Mouse (Mus musculus): ENCODE results near the gene Psmd11. TPM values are rescaled to one million over a fixed set of nuclear protein-coding genes. Genes with fewer than 3 reads are reported as not detected.
A peak's percentile ranks its signal among the peaks of the same experiment; 100 is the strongest.
"Not testable (repeated sequence)": the region's sequence is repeated elsewhere in the genome, so short reads cannot be mapped to it uniquely, and the experiment has no call there.

The Psmd11 gene
- polyA plus RNA-seq, 1 experiment from 2014 or later, result 252 TPM

GRCm38 (mm10) chr11:80429500-80430166 is 1.2 kb downstream of the Psmd11 start:
- peak overlapping the region; percentile 87 for H3K9ac ChIP-seq
- ATAC-seq (ENCODE audit: insufficient read depth, low FRiP score, low read depth), result no peak
- peaks cover 4% of the 10 kb centered on the region; the same call in 1 of the 2 replicates for H3K4me1 ChIP-seq
- H3K27ac ChIP-seq, result no peak overlapping the region
- WGBS, result 58% methylated on average over 14 of the region's 14 CpGs
- peak overlapping the region; percentile 95 for H3K4me3 ChIP-seq (replicated peaks)
- peak overlapping the region; percentile 75 for H3K4me2 ChIP-seq
- peaks cover 11% of the 10 kb centered on the region; the same call in 1 of the 2 replicates for H3K36me3 ChIP-seq
- no peaks in the 10 kb centered on the region for H3K27me3 ChIP-seq (replicated peaks)
- H3K9me3 ChIP-seq, result no peaks in the 10 kb centered on the region

GRCm38 (mm10) chr11:80430366-80430910 is 2.0 kb downstream of the Psmd11 start:
- Histone ChIP-seq H3K4me3 (replicated peaks) (no peak overlapping the region), H3K27ac (no peak overlapping the region), H3K27me3 (replicated peaks) (no peaks in the 10 kb centered on the region), H3K9ac (no peak overlapping the region), H3K4me2 (no peak overlapping the region), H3K9me3 (no peaks in the 10 kb centered on the region), H3K36me3 (peaks cover 11% of the 10 kb centered on the region; the same call in 1 of the 2 replicates), H3K4me1 (peaks cover 4% of the 10 kb centered on the region; the same call in 1 of the 2 replicates)
- whole genome bisulfite sequencing, result 83% methylated on average over 3 of the region's 3 CpGs
- no peak for ATAC-seq (ENCODE audit: insufficient read depth, low FRiP score, low read depth)

GRCm38 (mm10) chr11:80446916-80447315 is 18.5 kb downstream of the Psmd11 start:
- no peaks in the 10 kb centered on the region for H3K9me3 ChIP-seq
- H3K36me3 ChIP-seq, result peaks cover 13% of the 10 kb centered on the region
- no peaks in the 10 kb centered on the region for H3K4me1 ChIP-seq
- WGBS, result 93% methylated on average over 3 of the region's 3 CpGs
- H3K27me3 ChIP-seq (replicated peaks), result no peaks in the 10 kb centered on the region
- no peak overlapping the region for H3K4me3 ChIP-seq (replicated peaks)
- ATAC-seq (ENCODE audit: insufficient read depth, low FRiP score, low read depth), result no peak
- H3K4me2 ChIP-seq, result no peak overlapping the region
- H3K9ac ChIP-seq, result no peak overlapping the region
- H3K27ac ChIP-seq, result no peak overlapping the region

- no peak overlapping the region for H3K4me3 ChIP-seq (replicated peaks)
- H3K27ac ChIP-seq, result no peak overlapping the region
- H3K36me3 ChIP-seq, result peaks cover 12% of the 10 kb centered on the region
- 91% methylated on average over 2 of the region's 2 CpGs for WGBS
- H3K9me3 ChIP-seq, result no peaks in the 10 kb centered on the region
- no peak for ATAC-seq (ENCODE audit: insufficient read depth, low FRiP score, low read depth)
- H3K9ac ChIP-seq, result no peak overlapping the region
- H3K4me1 ChIP-seq, result no peaks in the 10 kb centered on the region
- no peak overlapping the region for H3K4me2 ChIP-seq
- H3K27me3 ChIP-seq (replicated peaks), result no peaks in the 10 kb centered on the region
Measured at GRCm38 (mm10) chr11:80449859-80450258, 21.4 kb downstream of the Psmd11 start.

GRCm38 (mm10) chr11:80452242-80452641 is 23.8 kb downstream of the Psmd11 start:
- Histone ChIP-seq H3K4me3 (replicated peaks) (no peak overlapping the region), H3K27ac (no peak overlapping the region), H3K4me1 (no peaks in the 10 kb centered on the region), H3K9ac (no peak overlapping the region), H3K36me3 (peaks cover 12% of the 10 kb centered on the region), H3K27me3 (replicated peaks) (no peaks in the 10 kb centered on the region), H3K4me2 (no peak overlapping the region), H3K9me3 (no peaks in the 10 kb centered on the region)
- no peak for ATAC-seq (ENCODE audit: insufficient read depth, low FRiP score, low read depth)
- 83% methylated on average over 3 of the region's 3 CpGs for WGBS

- Histone ChIP-seq H3K9ac (no peak overlapping the region), H3K9me3 (no peaks in the 10 kb centered on the region), H3K4me3 (replicated peaks) (no peak overlapping the region), H3K36me3 (peaks cover 9% of the 10 kb centered on the region), H3K4me1 (no peaks in the 10 kb centered on the region), H3K4me2 (no peak overlapping the region), H3K27me3 (replicated peaks) (no peaks in the 10 kb centered on the region), H3K27ac (no peak overlapping the region)
- 82% methylated on average over 1 of the region's 1 CpGs for WGBS
- ATAC-seq (ENCODE audit: insufficient read depth, low FRiP score, low read depth), result no peak
Measured at GRCm38 (mm10) chr11:80453198-80453597, 24.8 kb downstream of the Psmd11 start.

GRCm38 (mm10) chr11:80463605-80464130 is 35.3 kb downstream of the Psmd11 start:
- H3K4me3 ChIP-seq (replicated peaks); H3K4me2 ChIP-seq; H3K27ac ChIP-seq; H3K9ac ChIP-seq; H3K4me1 ChIP-seq; ATAC-seq (ENCODE audit: insufficient read depth, low FRiP score, low read depth); H3K9me3 ChIP-seq; H3K27me3 ChIP-seq (replicated peaks): not testable (repeated sequence)
- 90% methylated on average over 4 of the region's 4 CpGs for whole genome bisulfite sequencing
- H3K36me3 ChIP-seq, result peaks cover 49% of the 10 kb centered on the region

GRCm38 (mm10) chr11:80471836-80472605 is 43.6 kb downstream of the Psmd11 start:
- Histone ChIP-seq H3K4me2 (no peak overlapping the region), H3K27me3 (replicated peaks) (no peaks in the 10 kb centered on the region), H3K4me1 (no peaks in the 10 kb centered on the region), H3K27ac (no peak overlapping the region), H3K4me3 (replicated peaks) (no peak overlapping the region), H3K9ac (no peak overlapping the region), H3K36me3 (peaks cover 54% of the 10 kb centered on the region), H3K9me3 (no peaks in the 10 kb centered on the region)
- WGBS, result 80% methylated on average over 16 of the region's 16 CpGs
- ATAC-seq (ENCODE audit: insufficient read depth, low FRiP score, low read depth), result no peak

- H3K27me3 ChIP-seq (replicated peaks), result peaks cover 5% of the 10 kb centered on the region; the same call in 1 of the 2 replicates
- no peak overlapping the region for H3K27ac ChIP-seq
- WGBS, result 65% methylated on average over 2 of the region's 2 CpGs
- H3K4me3 ChIP-seq (replicated peaks), result no peak overlapping the region
- peaks cover 10% of the 10 kb centered on the region for H3K4me1 ChIP-seq
- no peaks in the 10 kb centered on the region for H3K9me3 ChIP-seq
- no peak overlapping the region for H3K9ac ChIP-seq
- ATAC-seq (ENCODE audit: insufficient read depth, low FRiP score, low read depth), result no peak
- H3K36me3 ChIP-seq, result peaks cover 38% of the 10 kb centered on the region
- no peak overlapping the region for H3K4me2 ChIP-seq
Measured at GRCm38 (mm10) chr11:80474175-80474691, 45.8 kb downstream of the Psmd11 start.

- Histone ChIP-seq H3K9ac (no peak overlapping the region), H3K9me3 (no peaks in the 10 kb centered on the region), H3K27me3 (replicated peaks) (peaks cover 5% of the 10 kb centered on the region; the same call in 1 of the 2 replicates), H3K36me3 (peaks cover 31% of the 10 kb centered on the region), H3K27ac (no peak overlapping the region), H3K4me1 (peaks cover 10% of the 10 kb centered on the region), H3K4me3 (replicated peaks) (no peak overlapping the region), H3K4me2 (no peak overlapping the region)
- 89% methylated on average over 11 of the region's 11 CpGs for WGBS
- ATAC-seq (ENCODE audit: insufficient read depth, low FRiP score, low read depth), result no peak
Measured at GRCm38 (mm10) chr11:80474846-80475245, 46.4 kb downstream of the Psmd11 start.

- Histone ChIP-seq H3K36me3 (peaks cover 26% of the 10 kb centered on the region), H3K4me2 (no peak overlapping the region), H3K9me3 (no peaks in the 10 kb centered on the region), H3K9ac (no peak overlapping the region), H3K4me1 (peaks cover 10% of the 10 kb centered on the region), H3K4me3 (replicated peaks) (no peak overlapping the region), H3K27me3 (replicated peaks) (peaks cover 5% of the 10 kb centered on the region; the same call in 1 of the 2 replicates), H3K27ac (no peak overlapping the region)
- 82% methylated on average over 9 of the region's 9 CpGs for WGBS
- no peak for ATAC-seq (ENCODE audit: insufficient read depth, low FRiP score, low read depth)
Measured at GRCm38 (mm10) chr11:80475544-80475943, 47.1 kb downstream of the Psmd11 start.
